Mouse (Mus musculus): ENCODE data around the gene Mcur1.

DNA sequence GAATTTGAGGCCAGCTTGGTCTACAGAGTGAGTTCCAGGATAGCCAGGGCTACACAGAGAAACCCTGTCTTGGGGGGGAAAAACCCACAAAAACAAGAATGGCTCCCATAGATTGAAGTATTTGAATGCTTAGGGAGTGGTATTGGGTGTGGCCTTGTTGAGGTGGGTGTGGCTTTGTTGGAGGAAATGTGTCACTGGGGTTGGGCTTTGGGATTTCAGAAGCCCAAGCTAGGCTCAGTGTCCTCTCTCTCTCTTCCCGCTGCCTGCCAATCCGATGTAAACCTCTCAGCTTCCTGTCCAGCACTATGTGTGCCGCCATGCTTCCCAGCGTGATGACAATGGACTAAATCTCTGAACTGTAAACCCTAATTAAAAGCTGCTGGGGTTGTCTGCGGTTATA is 58.4 kb downstream of the Mcur1 start:
- TF ChIP-seq CTCF (IDR thresholded peaks at IDR 0.05; ENCODE audit: low read depth, low read length): no peak
- TF ChIP-seq POLR2A (IDR thresholded peaks at IDR 0.05; ENCODE audit: borderline replicate concordance, low read depth, low read length): no peak
